Mouse (Mus musculus): ENCODE data around the gene Rnf7. TPM values are rescaled to one million over a fixed set of nuclear protein-coding genes. Genes with fewer than 3 reads are reported as not detected.

The Rnf7 gene
- 12.4 and 38.8 TPM in 2 replicates for polyA plus RNA-seq (2012; ENCODE audit: low replicate concordance)

GRCm38 (mm10) chr9:96478071-96478888 lies at the start of gene Rnf7:
Gene Rnf7, minus strand, starts transcription at chr9:96478675.

GRCm38 (mm10) chr9:96524972-96525506 lies 46.6 kb upstream of the Rnf7 start, which contains the start of gene Gm28729:
Gene Gm28729, minus strand, starts transcription at chr9:96525264.

Other genes starting within 250 kb of the Rnf7 start
- 226 and 391 TPM in 2 replicates for gene Atp1b3, start 114.2 kb downstream of the Rnf7 start, polyA plus RNA-seq (2012; ENCODE audit: low replicate concordance)
- not detected in 2 replicates for gene Gm28729, start 46.6 kb upstream of the Rnf7 start, polyA plus RNA-seq (2012; ENCODE audit: low replicate concordance)
- gene Rasa2, start 152.9 kb upstream of the Rnf7 start, polyA plus RNA-seq (2012; ENCODE audit: low replicate concordance), result 1.1 and 3.0 TPM in 2 replicates